Mouse (Mus musculus) CD4-positive, CD25-positive, alpha-beta regulatory T cell (primary cell): ENCODE results near the gene Adrm1. TPM values are rescaled to one million over a fixed set of nuclear protein-coding genes. Genes with fewer than 3 reads are reported as not detected.

Experiments used
- polyA plus RNA-seq: library from polyadenylated mRNA; unstranded; fragments of 100-300 nt; shearing (Covaris generic); gene quantifications from one replicate; pipeline ENCODE4 v1.2.1, GENCODE M21; 2017

Adrm1 gene
- 155 TPM for polyA plus RNA-seq

DNA sequence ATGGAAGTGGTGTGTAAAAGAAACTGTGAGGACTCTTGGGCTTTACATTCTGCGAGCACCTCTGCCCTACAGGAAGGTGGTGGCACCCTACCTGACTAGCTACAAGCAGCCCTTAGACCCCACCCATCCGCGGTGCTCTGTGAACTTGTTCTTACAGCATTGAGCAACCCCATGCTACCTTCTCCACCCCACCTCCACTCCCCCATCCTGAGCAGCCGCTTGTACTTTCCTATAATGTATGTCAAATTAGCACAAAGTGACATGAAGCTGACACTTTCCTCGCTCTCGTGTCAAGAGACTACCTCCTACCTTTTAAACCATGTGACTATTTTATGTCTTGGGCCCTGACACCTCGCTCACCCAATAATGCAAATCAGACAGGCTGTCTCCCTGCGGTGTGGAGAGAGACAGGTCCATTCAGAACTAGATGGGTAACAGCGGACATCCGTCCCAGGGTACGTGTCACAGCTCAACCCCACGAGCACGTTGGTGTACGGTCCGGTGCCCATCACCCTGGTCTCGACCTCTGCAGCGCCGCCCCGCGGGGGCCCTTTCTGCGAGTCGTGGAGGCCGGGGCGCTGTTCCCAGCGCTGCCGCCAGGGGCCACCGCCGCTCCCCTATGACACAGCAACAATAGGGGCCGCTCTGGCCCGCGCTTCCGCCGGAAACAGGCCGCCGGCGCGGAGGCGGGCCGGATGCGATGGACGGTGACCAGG, at the start of gene Adrm1:
Gene Adrm1, plus strand, starts transcription at position 680 of the 716 bp plus-strand sequence.

Other genes starting within 250 kb of the Adrm1 start
- gene Taf4, start 194.8 kb upstream of the Adrm1 start, polyA plus RNA-seq: 22.0 TPM
- 18.4 TPM for gene Lsm14b, start 146.5 kb upstream of the Adrm1 start, polyA plus RNA-seq
- 427 TPM for gene Psma7, start 129.1 kb upstream of the Adrm1 start, polyA plus RNA-seq
- gene Ss18l1, start 129.0 kb upstream of the Adrm1 start, polyA plus RNA-seq: 4.2 TPM
- 59.0 TPM for gene Mtg2, start 100.9 kb upstream of the Adrm1 start, polyA plus RNA-seq
- not detected for gene Hrh3, start 67.0 kb upstream of the Adrm1 start, polyA plus RNA-seq
- 48.9 TPM for gene Osbpl2, start 52.2 kb upstream of the Adrm1 start, polyA plus RNA-seq
- gene Lama5, start 54.4 kb downstream of the Adrm1 start, polyA plus RNA-seq: 0.54 TPM
- gene Rps21, start 85.9 kb downstream of the Adrm1 start, polyA plus RNA-seq: 535 TPM
- gene Cables2, start 102.0 kb downstream of the Adrm1 start, polyA plus RNA-seq: 58.6 TPM
- gene Rbbp8nl, start 118.4 kb downstream of the Adrm1 start, polyA plus RNA-seq: 0.07 TPM
- gene Gata5, start 163.2 kb downstream of the Adrm1 start, polyA plus RNA-seq: not detected